Mouse (Mus musculus) intestine, embryonic 16.5 days (tissue): ENCODE data around the gene Rras2. TPM values are rescaled to one million over a fixed set of nuclear protein-coding genes. Genes with fewer than 3 reads are reported as not detected.
A peak's percentile ranks its signal among the peaks of the same experiment; 100 is the strongest.

Experiments
- ATAC-seq: fragments of 200-750 bp; cut with Nextera tagmentation; 2 replicates; pipeline ENCODE4 v1.8.0; 2017; ENCODE audit warnings: moderate TSS enrichment, moderate library complexity
- H3K27ac ChIP-seq: fragments of 300-500 bp; sonication (generic); 2 replicates; pipeline ENCODE4 v1.5.1; 2014; ENCODE audit warnings: mild to moderate bottlenecking, low read length
- H3K27me3 ChIP-seq: fragments of 300-500 bp; sonication (generic); replicated peaks from 2 replicates; pipeline ENCODE4 v1.6.1; 2014; ENCODE audit warnings: low read length, control low read depth, mixed read lengths; ENCODE audit not compliant: control insufficient read depth, insufficient read depth
- H3K36me3 ChIP-seq: fragments of 300-500 bp; sonication (generic); 2 replicates; pipeline ENCODE4 v1.6.1; 2014; ENCODE audit warnings: low read length, control low read depth; ENCODE audit not compliant: control insufficient read depth, insufficient read depth
- H3K4me1 ChIP-seq: fragments of 300-500 bp; sonication (generic); 2 replicates; pipeline ENCODE4 v1.6.1; 2014; ENCODE audit warnings: low read length, control low read depth, mixed read lengths; ENCODE audit not compliant: control insufficient read depth, insufficient read depth
- H3K4me2 ChIP-seq: fragments of 300-500 bp; sonication (generic); 2 replicates; pipeline ENCODE4 v1.6.1; 2014; ENCODE audit warnings: low read depth, low read length, control low read depth
- H3K4me3 ChIP-seq: fragments of 300-500 bp; sonication (generic); 2 replicates; pipeline ENCODE4 v1.5.1; 2014; ENCODE audit warnings: mild to moderate bottlenecking, low read length
- H3K9ac ChIP-seq: fragments of 300-500 bp; sonication (generic); 2 replicates; pipeline ENCODE4 v1.6.1; 2014; ENCODE audit warnings: low read depth, low read length
- H3K9me3 ChIP-seq: fragments of 300-500 bp; sonication (generic); 2 replicates; pipeline ENCODE4 v1.6.1; 2016; ENCODE audit warnings: low read length, control low read depth; ENCODE audit not compliant: control insufficient read depth
- WGBS: fragments of 180-500 bp; shearing (Covaris S2); extraction: QIAGEN DNeasy Blood & Tissue Kit; methylation state at CpG from one replicate; pipeline ENCODE4 v1.1.7; 2014; 5-methylcytosine and 5-hydroxymethylcytosine counted together
- polyA plus RNA-seq: library from polyadenylated mRNA; unstranded; fragments of >200 nt; fragmentation: Nextera tagmentation; extraction: Ambion mirVana; gene quantifications from 2 replicates; pipeline ENCODE4 v1.2.1, GENCODE M21; 2015

Gene Rras2
- polyA plus RNA-seq, 1 experiment from 2014 or later: 20.6 TPM

GRCm38 (mm10) chr7:114145841-114146240, 28.3 kb upstream of the Rras2 start:
- Histone ChIP-seq H3K9ac (no peak overlapping the region), H3K4me3 (no peak overlapping the region), H3K4me1 (no peaks in the 10 kb centered on the region), H3K4me2 (no peak overlapping the region), H3K27ac (no peak overlapping the region), H3K27me3 (no peaks in the 10 kb centered on the region), H3K9me3 (no peaks in the 10 kb centered on the region), H3K36me3 (no peaks in the 10 kb centered on the region)
- WGBS: 66% methylated on average over 3 of the region's 3 CpGs
- no peak for ATAC-seq

GRCm38 (mm10) chr7:114142151-114142798, 24.7 kb upstream of the Rras2 start:
- 70% methylated on average over 10 of the region's 10 CpGs for WGBS
- H3K4me2 ChIP-seq: no peak overlapping the region
- H3K36me3 ChIP-seq: no peaks in the 10 kb centered on the region
- H3K4me3 ChIP-seq: no peak overlapping the region
- H3K9ac ChIP-seq: no peak overlapping the region
- peak overlapping the region; percentile 33; the same call in 1 of the 2 replicates for H3K27ac ChIP-seq
- peak; percentile 87 for ATAC-seq
- H3K27me3 ChIP-seq: no peaks in the 10 kb centered on the region
- no peaks in the 10 kb centered on the region for H3K9me3 ChIP-seq
- H3K4me1 ChIP-seq: no peaks in the 10 kb centered on the region

GRCm38 (mm10) chr7:114140026-114140425, 22.4 kb upstream of the Rras2 start:
- no peak for ATAC-seq
- no peak overlapping the region for H3K27ac ChIP-seq
- H3K4me2 ChIP-seq: no peak overlapping the region
- no peaks in the 10 kb centered on the region for H3K9me3 ChIP-seq
- no peak overlapping the region for H3K4me3 ChIP-seq
- H3K27me3 ChIP-seq: no peaks in the 10 kb centered on the region
- no peaks in the 10 kb centered on the region for H3K4me1 ChIP-seq
- no peak overlapping the region for H3K9ac ChIP-seq
- no peaks in the 10 kb centered on the region for H3K36me3 ChIP-seq
- 79% methylated on average over 7 of the region's 7 CpGs for WGBS

- Histone ChIP-seq H3K9ac (no peak overlapping the region), H3K4me2 (no peak overlapping the region), H3K27me3 (no peaks in the 10 kb centered on the region), H3K4me1 (no peaks in the 10 kb centered on the region), H3K9me3 (no peaks in the 10 kb centered on the region), H3K36me3 (no peaks in the 10 kb centered on the region), H3K4me3 (no peak overlapping the region), H3K27ac (no peak overlapping the region)
- WGBS: 90% methylated on average over 3 of the region's 3 CpGs
- ATAC-seq: no peak
Observed at GRCm38 (mm10) chr7:114139400-114139799, 21.8 kb upstream of the Rras2 start.

- Histone ChIP-seq H3K9ac (no peak overlapping the region), H3K4me2 (no peak overlapping the region), H3K9me3 (no peaks in the 10 kb centered on the region), H3K4me3 (no peak overlapping the region), H3K4me1 (no peaks in the 10 kb centered on the region), H3K27ac (no peak overlapping the region), H3K27me3 (no peaks in the 10 kb centered on the region), H3K36me3 (no peaks in the 10 kb centered on the region)
- no peak for ATAC-seq
- 92% methylated on average over 2 of the region's 2 CpGs for WGBS
Observed at GRCm38 (mm10) chr7:114138261-114138660, 20.7 kb upstream of the Rras2 start.

GRCm38 (mm10) chr7:114135166-114135565, 17.6 kb upstream of the Rras2 start:
- Histone ChIP-seq H3K27me3 (no peaks in the 10 kb centered on the region), H3K27ac (no peak overlapping the region), H3K36me3 (no peaks in the 10 kb centered on the region), H3K9me3 (no peaks in the 10 kb centered on the region), H3K4me3 (no peak overlapping the region), H3K4me1 (no peaks in the 10 kb centered on the region), H3K4me2 (no peak overlapping the region), H3K9ac (no peak overlapping the region)
- WGBS: 33% methylated on average over 6 of the region's 6 CpGs
- ATAC-seq: no peak

GRCm38 (mm10) chr7:114133957-114134356, 16.4 kb upstream of the Rras2 start:
- Histone ChIP-seq H3K27ac (no peak overlapping the region), H3K4me3 (no peak overlapping the region), H3K9ac (no peak overlapping the region), H3K9me3 (no peaks in the 10 kb centered on the region), H3K36me3 (no peaks in the 10 kb centered on the region), H3K27me3 (no peaks in the 10 kb centered on the region), H3K4me2 (no peak overlapping the region), H3K4me1 (no peaks in the 10 kb centered on the region)
- WGBS: 32% methylated on average over 5 of the region's 5 CpGs
- no peak for ATAC-seq

GRCm38 (mm10) chr7:114132316-114132715, 14.7 kb upstream of the Rras2 start:
- Histone ChIP-seq H3K27me3 (no peaks in the 10 kb centered on the region), H3K4me3 (no peak overlapping the region), H3K4me1 (no peaks in the 10 kb centered on the region), H3K27ac (no peak overlapping the region), H3K9ac (no peak overlapping the region), H3K4me2 (no peak overlapping the region), H3K9me3 (no peaks in the 10 kb centered on the region), H3K36me3 (no peaks in the 10 kb centered on the region)
- 36% methylated on average over 8 of the region's 8 CpGs for WGBS
- ATAC-seq: no peak

GRCm38 (mm10) chr7:114129281-114129680, 11.7 kb upstream of the Rras2 start:
- H3K4me3 ChIP-seq: no peak overlapping the region
- no peak for ATAC-seq
- no peak overlapping the region for H3K9ac ChIP-seq
- H3K9me3 ChIP-seq: no peaks in the 10 kb centered on the region
- H3K4me2 ChIP-seq: no peak overlapping the region
- H3K27ac ChIP-seq: no peak overlapping the region
- 52% methylated on average over 2 of the region's 2 CpGs for WGBS
- H3K36me3 ChIP-seq: no peaks in the 10 kb centered on the region
- no peaks in the 10 kb centered on the region for H3K4me1 ChIP-seq
- no peaks in the 10 kb centered on the region for H3K27me3 ChIP-seq

GRCm38 (mm10) chr7:114118180-114118579, 599 bp upstream of the Rras2 start:
- no peaks in the 10 kb centered on the region for H3K36me3 ChIP-seq
- 30% methylated on average over 7 of the region's 7 CpGs for WGBS
- peak overlapping the region; percentile 87 for H3K4me3 ChIP-seq
- peak; percentile 56 for ATAC-seq
- H3K9ac ChIP-seq: 0 out of 2 replicates have a peak overlapping the region, but pooled peaks have one; percentile 6
- no peaks in the 10 kb centered on the region for H3K9me3 ChIP-seq
- no peak overlapping the region for H3K27ac ChIP-seq
- no peaks in the 10 kb centered on the region for H3K27me3 ChIP-seq
- peaks cover 9% of the 10 kb centered on the region; the same call in 1 of the 2 replicates for H3K4me1 ChIP-seq
- H3K4me2 ChIP-seq: peak overlapping the region; percentile 70
